Mouse (Mus musculus): ENCODE data around the gene Med4.

The Med4 gene

DNA sequence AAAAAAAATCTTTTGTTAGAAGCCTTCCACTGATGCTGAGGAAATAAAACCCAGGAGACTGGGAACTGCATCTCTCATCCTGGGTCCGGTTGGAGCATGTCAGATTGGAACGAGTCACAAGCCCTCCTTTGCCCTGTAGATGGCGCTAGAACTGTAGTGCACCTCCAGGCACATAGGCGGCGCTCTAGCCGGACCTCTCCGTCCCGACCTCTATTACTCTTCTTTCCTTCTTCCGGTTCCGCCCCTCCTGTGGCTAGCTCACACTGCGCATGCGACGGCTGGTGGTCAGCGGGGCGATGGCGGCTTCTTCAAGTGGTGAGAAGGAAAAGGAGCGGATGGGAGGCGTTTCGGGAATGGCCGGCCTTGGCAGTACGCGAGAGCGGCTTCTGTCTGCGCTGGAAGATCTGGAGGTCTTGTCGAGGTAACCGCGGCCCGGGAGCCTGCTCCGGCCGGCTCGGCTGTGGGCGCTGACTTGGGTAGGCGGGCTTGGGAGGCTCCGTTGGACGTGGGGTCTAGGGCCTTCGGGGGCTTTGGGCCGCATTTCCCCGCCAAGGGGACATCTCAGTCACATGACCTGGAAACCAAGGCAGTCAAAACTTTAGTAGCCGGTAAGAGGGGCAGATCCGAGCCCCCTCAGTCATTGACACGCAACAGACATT lies at the start of gene Med4:
TSS of gene Med4 (plus strand) at position 261 of the 659 bp plus-strand sequence.
- peak; percentile 95 to 98 for DNase-seq (ENCODE audit: low spot score in 2 of 2)

DNA sequence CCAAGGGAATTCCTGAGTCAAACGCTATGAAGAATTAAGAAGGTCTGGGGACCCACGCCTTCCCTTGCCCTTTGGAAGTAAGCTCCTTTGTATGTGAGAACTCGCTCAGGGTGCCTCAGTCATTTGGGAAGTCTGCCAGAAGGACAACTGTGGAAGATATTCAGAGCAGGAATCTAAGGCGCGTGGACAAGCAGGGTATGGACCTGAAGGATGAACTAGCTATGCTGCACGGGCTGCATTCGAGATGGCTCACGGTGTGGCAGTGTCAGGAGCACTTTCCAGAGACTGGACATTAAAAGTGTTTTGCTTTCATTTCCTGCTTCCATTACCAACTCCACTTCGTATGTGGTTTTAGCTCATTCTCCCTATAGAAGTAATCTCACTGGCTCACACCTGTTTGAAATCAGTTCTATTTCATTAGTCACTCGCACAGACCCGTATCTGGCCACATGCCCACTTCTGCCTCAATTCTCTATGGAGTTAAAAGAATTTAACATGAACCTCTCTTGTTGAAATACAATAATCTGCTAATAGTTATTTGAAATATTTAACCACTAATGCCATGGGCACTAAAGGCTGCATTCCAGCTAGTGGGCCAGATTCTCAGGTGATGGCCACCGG lies 49.2 kb upstream of the Med4 start:
- no peak for DNase-seq (ENCODE audit: low spot score in 2 of 2)

DNA sequence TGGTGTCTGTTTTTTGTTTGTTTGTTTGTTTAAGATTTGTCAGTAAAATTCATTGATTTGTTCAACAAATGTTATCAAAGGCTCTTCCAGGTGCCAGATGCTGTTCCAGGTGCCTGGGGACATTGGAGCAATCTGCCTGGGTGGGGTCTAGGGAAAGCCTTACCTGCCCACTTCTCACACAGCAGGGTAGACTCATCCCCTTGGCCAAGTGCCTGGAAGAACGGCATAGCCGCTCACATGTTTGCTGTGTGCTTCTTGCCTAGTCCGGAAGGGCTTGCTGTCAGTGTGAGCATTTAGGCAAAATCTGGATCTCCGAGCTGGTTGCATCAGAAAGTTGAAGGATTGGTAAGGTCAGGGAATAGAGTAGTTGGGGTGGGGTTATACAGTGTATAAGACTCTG lies 47.6 kb upstream of the Med4 start:
- no peak for DNase-seq (ENCODE audit: low spot score in 2 of 2)

DNA sequence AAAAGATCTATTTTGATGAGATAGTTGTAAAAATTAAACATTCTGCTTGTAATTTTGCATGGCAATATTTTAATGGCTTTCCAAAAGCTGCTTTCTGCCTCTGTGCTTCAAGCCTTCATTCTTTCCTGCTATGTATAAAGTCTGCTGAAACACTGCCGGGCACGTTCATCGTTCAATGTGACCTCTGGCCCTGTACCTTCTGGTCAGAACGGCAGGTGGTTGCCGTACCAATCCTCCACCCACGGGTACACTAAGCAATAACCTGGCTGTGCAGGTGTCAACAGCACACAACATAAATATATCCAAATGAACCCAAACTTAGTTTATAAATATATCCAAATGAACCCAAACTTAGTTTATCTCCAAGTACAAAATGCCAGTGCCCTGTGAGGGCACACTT lies 42.1 kb upstream of the Med4 start:
- DNase-seq (ENCODE audit: low spot score in 2 of 2): no peak

DNA sequence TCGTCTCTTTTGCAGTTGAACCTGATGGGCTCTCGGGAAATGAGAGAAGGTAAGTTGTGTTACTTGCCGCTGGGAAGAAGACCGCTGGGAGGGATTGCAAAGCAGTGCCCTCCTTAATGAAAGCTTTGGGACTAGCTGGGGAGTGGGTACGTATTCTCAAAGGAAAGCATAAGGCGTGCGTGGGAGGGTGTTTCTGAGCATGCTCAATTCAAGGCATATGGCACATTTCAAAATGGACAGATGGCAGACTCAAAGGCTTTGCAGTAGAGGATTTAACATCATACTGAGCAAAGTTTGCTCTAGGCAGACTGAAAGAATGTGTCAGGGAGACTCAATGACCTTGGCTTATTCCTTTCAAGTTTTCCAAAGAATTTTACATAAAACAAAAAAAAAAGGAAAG lies 40.3 kb upstream of the Med4 start:
- DNase-seq (ENCODE audit: low spot score in 2 of 2): peak; percentile 78 to 84

DNA sequence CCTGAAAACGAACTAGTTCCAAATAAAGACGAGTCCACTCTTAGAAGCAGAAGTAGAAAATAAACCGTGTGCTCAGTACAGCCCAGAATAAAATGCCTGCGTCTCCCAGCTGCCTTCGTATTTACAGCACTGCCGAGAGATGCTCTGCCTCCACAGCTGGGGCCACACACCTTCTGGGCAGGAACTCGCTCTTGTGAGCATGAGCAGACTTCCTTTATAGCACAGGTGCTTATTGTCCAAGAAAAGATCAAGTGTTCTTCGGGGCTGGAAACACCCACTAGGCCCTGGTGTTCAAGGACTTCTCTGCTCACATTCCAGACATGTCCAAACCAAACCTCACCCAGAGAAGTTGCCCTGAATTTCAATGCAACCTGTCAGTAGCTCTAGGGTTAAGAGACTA lies 39.2 kb upstream of the Med4 start:
- DNase-seq (ENCODE audit: low spot score in 2 of 2): peak in 1 of 2 experiments; percentile 40

DNA sequence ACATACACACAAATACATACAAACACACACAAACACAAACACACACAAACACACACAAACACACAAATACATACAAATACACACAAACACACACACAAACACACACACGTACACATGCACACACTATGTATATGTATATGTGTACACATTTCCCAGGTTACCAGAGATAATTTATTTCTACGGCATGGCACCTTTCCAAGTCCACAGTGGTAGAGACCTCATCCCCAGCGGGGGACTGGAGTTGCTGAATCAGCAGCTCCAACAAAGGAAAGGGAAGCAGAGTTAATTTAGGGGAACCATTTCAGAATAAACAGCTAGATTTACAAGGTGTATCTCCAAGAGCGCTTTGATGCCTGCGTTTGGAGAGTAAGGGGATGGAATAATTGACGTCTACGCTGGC lies 37.6 kb upstream of the Med4 start:
- DNase-seq (ENCODE audit: low spot score in 2 of 2): no peak

DNA sequence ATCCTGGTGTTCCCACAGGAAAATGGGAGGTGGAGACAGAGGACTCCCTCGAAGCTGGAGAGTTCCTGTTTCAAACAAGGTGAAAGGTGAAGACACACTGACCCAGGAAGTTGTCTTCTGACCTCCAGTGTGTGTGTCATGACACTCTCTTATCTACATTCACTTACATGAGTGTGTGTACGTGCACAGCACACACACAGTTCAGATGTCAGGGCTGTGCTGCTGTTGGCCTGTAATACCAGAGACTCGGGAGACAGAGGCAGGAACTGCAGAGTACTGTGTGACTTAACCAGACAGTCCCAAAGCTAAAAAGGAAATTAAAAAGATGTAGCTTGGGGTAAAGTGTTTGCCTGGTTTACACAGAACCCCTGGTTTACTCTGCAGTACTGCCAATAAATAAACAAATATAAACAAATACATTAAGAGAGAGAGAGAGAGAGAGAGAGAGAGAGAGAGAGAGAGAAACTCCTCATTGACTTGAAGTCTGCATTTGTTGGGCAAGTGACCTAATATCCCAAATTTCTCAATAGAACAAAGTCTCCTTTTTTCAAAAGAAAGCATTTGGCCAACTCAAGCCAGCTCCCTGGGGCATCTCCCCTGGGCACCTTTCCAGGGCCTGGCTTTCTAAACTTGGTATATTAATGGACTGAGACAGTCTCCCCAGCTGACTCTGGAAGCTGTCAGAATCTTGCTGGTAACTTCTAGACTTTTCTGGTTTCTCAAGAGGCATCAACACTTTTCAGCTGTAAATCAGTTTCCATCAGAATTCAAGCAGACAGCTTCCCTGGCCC lies 36.0 kb upstream of the Med4 start:
- peak in 1 of 2 experiments; percentile 41 for DNase-seq (ENCODE audit: low spot score in 2 of 2)

DNA sequence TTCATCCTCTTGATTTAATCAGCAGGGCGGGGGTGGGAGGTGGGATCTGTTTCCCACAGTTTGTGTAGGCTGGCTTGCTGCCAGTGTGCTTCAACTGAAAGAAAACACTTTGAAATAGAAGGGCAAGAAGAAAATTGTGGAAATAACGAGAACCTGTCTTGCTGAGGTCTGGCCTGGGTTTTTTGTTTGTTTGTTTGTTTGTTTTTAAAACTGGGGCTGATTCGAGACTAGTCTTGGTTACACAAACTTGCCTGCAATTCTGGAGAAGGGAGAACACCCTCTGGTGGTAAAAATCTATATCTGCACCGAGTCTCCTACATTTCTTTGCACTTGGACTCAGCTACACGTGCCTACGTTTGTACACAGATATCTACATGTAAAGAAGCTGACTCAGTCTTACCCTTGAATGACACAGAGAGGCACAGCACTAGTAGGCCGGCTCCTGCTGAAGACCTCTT lies 35.2 kb upstream of the Med4 start:
- DNase-seq (ENCODE audit: low spot score in 2 of 2): peak; percentile 55 to 60

DNA sequence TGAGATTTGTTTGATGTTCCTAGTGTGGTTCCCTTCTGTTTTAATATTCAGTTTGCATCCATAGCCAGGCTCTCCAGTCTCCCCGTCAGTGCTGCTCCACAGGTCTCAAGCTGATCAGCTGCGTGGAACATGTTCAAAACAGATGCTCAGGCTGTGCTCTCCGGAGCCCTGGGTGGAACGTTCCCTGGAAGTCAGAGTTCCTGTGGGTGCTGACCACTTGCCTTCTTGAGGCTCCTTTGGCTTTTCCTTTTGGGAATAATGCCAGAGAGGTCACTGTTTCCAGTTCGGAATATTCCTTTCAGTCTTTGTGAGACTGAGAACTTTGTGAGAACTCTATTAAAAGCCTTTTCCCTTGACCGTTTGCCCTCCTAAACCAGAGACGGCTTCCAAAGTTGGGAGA lies 34.3 kb upstream of the Med4 start:
- no peak for DNase-seq (ENCODE audit: low spot score in 2 of 2)

DNA sequence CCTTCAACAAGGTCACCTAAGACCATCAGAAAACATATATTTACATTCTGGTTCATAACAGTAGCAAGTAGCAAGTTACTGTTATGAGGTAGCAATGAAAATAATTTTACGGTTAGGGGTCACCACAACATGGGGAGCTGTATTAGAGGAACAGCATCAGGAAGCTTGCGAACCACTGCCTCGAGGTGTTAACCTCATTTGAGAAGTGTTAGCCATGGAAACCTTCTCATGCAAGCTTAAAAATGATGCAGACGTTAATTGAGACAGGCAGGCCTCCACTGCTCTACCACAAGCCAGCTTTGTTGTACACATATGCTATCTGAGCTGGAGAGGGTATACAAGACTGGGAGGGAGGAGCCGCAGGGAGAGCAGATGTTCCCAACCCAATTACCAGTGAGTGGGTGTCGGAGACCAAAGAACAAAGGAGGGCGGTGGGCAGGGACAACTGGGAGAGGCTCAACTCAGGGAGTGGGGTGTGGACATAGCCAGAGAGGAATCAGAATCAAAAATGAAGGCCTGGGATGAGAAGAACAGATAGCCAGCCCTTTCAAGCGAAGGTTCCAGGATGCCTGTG lies 33.4 kb upstream of the Med4 start:
- DNase-seq (ENCODE audit: low spot score in 2 of 2): no peak

DNA sequence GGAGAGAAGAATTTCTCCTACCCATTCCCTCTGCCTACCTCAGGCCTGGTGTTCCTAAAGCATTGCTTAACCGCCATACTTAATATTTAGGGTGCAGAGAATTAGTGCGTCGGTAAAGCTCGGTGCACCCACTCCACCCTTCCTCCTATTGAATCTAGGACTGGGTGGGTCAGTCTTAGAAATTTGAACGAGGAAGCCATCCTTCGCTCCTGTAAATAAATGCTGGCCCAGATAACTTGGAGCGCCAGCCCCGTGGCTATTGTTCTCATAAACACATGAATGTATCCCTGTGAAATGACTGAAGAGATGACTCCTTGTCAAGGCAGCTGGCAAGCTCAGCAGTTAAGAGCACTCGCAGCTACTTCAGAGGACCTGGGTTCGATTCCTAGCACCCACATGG lies 32.7 kb upstream of the Med4 start:
- no peak for DNase-seq (ENCODE audit: low spot score in 2 of 2)

DNA sequence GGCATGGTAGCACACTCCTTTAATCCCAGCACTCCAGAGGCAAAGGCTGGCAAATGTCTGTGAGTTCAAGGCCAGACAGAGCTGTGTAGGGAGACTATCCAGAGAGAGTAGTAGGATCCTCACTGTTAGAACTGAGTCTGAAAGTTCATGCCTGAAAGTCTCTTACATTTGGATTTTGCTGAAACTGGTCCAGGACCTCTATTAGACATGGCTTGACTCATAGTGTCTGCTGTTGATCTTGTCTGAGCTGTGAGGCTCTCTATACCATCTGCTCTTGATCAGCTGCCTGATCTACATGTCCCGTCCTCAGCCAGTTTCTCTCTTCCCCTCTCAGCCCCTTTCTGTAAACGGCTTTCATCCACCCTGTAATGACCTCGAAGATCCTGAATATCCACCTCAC lies 31.5 kb upstream of the Med4 start:
- no peak for DNase-seq (ENCODE audit: low spot score in 2 of 2)

DNA sequence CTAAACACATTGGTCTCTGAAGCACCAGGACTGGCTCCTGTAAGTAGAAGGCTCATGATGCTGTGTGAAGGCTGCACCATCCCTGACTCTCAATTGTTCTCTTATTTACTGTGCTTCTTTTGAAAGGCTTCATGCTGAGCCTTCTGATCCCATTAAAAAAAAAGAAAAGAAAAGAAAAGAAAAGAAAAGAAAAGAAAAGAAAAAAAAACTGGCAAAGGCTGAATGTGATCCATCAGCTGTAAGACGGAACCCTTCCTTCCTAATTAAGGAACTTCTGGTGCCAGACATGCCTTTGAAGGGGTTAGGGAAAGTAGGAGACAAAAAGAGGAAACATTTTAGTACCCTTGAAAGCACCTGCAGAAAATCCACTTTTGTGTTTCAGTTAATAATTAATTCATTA lies 30.1 kb upstream of the Med4 start:
- DNase-seq (ENCODE audit: low spot score in 2 of 2): no peak

DNA sequence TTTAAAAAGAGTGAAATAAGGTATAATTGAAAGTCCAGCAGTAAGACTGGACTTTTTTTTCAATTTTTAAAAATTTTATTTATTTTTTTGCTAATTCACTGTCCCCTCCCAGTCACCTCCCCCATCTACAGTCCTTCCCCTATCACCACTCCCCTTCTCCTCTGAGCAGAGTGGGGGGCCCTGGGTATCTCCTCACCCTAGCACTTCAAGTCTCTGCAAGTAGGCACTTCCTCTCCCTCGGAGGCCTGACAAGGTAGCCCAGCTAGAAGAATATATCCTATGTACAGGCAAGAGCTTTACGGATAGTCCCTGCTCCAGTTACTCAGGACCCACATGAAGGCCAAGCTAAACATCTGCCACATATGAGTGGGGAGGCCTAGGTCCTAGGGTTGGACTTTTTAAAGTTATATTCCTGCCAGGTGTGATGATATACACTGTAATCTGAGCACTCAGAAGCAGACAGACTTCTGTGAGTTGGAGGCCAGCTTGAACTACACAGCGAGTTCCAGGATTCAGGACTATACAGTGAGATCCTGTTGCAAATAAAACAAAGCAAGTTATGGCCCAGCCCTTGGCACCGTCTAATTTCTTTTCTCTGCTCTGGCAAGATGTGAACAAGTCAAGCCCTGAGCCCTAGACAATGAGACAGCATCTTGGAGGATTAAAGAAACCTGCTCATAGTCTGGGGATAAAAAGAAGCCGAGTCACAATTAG lies 26.2 kb upstream of the Med4 start:
- no peak for DNase-seq (ENCODE audit: low spot score in 2 of 2)

DNA sequence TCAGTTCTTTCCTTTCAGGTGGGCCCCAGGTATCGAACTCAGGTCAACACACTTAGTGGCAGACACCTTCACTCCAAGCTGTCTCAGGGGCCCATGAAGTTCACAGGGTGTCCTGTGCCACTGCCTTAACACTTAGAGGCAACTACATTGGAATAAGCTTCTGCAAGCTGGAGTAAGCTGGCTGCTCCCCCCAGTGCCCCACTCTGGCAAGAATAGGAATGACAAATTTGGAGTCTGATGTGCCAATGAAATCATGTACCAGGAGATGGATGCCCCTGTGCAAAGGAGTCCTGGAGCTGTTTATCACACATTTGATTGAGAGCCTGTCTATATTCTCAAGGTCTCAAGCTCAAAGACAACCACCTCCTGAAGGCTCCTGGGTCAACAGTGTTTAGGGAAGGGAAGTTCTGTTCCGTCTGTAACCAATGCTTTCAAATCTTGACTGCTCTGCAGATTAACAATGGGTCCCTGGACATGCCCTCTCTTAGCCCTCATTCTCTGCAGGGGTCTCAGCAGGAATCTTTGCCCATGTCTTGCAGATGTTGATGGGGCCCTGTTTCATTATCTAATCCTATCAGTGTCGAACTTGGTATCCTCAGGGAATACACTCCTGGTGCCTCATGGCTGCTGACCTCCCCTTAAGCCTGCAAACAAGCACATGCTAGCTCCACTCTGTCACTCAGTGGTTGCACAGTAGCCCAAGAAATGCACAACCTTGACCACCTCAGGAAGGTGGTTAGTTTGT lies 25.3 kb upstream of the Med4 start:
- DNase-seq (ENCODE audit: low spot score in 2 of 2): no peak

DNA sequence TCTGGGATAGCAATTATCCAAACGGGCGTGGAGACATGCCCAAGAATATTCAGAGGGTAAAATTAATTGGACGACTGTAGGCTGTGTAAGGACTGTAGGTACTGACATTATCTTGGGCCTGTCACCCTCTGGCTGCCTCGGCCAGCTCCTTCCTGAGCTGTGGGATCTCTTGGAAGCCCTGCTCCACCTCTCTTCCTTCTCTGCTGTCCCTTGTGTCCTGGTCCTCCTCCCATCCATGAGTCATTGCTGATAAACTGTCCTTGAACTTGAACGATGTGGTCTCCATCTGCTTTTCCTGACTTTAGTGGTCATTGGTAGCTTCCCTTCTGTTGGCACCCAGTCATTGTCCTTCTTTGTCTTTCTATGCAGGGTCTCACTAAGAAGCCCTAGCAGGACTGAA lies 23.2 kb upstream of the Med4 start:
- DNase-seq (ENCODE audit: low spot score in 2 of 2): no peak

DNA sequence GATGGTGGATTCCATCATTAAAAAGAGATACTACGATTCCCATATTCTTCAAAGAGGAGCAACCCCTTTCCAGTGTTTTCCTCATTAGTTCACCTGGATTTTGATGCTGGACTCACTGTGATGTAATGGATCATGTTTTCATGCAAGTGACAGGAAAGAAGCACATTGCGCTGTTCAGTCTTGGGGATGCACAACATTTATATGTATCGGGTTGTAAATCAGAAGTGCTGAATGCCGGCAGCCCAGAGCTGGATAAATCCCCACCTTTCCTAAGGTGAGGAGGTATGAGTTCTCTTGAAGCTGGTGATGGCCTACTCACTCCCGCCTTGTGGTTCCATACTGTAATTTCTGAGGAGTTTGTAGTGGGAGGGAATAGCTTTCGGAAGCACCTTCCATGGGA lies 16.5 kb upstream of the Med4 start:
- DNase-seq (ENCODE audit: low spot score in 2 of 2): no peak

DNA sequence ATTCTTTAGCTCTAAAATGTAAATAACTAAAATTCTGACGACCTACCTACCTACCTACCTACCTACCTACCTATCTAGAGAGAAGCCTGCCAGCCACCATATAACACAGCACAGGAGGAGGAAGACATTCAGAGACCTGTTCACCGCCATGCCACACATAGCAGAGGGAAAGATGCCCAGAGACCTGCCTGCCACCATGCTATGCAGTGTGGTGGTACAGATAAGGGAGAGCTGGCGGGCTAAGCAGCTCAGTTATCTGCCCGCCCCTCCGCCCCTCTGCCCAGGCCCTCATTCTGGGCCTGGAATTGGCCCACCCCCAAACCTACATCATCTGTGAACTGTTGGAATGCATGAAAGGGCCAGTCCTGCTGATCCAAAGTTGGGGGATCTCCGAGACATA lies 15.7 kb upstream of the Med4 start:
- no peak for DNase-seq (ENCODE audit: low spot score in 2 of 2)

DNA sequence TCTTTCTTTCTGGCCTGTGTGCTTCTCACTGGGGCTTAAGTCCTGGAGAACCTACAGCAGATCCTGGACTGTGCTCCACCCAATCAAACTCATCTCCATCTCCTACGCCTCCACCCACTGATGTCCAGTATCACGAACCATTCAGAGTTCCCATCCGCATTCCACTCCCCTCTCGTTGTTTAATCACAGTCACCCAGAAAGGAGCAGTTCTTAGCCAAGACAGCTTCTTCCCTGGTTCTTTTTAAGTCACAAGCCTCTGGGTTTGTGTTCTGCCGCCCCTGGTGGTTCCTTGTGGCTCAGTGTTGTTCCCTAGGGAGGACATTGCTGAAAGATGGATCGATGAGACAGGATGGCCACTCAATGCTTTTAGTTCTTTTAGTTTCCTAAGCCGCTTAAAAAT lies 14.1 kb upstream of the Med4 start:
- no peak for DNase-seq (ENCODE audit: low spot score in 2 of 2)

DNA sequence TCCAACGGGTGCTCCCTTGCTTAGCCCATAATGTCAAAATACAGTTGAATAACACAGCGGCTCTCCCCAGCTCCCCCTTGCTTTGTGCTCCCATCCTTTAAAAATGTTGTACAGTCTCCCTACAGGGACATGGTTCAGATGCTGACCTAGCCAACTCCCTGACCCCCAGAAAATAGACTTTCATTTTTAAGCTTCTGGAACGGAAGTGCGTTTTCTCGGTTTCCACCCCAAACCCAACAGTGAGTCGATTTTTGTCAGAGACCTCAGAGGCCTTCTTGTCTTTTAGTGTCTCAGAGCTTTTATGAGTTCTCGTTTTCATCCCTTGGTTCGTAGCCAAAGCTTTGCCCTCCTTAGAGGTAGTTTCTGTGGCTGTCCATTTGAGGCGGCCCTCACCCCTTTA lies 8.5 kb upstream of the Med4 start:
- no peak for DNase-seq (ENCODE audit: low spot score in 2 of 2)
